Comparison of ENCODE assay signal across 9 mouse cellular contexts in the genomic region with DNA sequence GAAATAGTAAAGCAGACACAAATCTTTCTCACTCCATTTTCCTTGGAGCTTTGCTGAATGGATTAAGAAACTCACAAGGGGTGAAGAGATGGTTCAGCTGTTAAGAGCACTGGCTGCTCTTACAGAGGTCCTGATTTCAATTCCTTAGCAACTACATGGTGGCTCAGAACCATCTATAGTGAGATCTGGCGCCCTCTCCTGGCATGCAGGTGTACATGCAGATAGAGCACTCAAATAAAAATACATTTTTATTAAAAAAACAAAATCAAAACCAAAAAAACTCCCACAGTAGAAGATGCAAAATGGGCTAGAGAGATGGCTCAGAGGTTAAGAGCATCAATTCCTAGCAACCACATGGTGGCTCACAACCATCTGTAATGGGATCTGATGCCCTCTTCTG. TPM values are rescaled to one million over a fixed set of nuclear protein-coding genes. Genes with fewer than 3 reads are reported as not detected.
DNase-seq lines count a peak whose midpoint lies in the region; ATAC-seq and TF ChIP-seq lines count a peak whose summit lies in the region.
"Had no signal": no experiment of that assay in that cellular context is flagged by ENCODE, and none has a peak within 500 bp of the region (broad histone marks: within the 10 kb centered on the region; RNA-seq: fewer than 3 reads in every experiment).

No protein-coding gene starts in this region.

- ATAC-seq in activated CD4-positive, CD25-positive, alpha-beta regulatory T cell, adult 4 months = peak; percentile 36
- ATAC-seq in megakaryocyte, adult 5-6 weeks (ENCODE audit: poor library complexity, severe bottlenecking) = 0 out of 2 replicates have a peak, but pooled peaks have one; percentile 33

- H3K4me3 ChIP-seq in left cerebral cortex, adult 2 months = no peak overlapping the region
- H3K4me3 ChIP-seq: neural tube, embryonic 13.5 days had no signal

- no peak overlapping the region for H3K27ac ChIP-seq in left cerebral cortex, adult 2 months
- H3K27ac ChIP-seq: neural tube, embryonic 13.5 days had no signal

- TF ChIP-seq CTCF in left cerebral cortex, adult 2 months (IDR thresholded peaks at IDR 0.05) = peak; percentile 48

- DNase-seq in cerebellum, adult 18-20 months = peak; percentile 11 to 12
- no peak for DNase-seq in cerebellum, postnatal 4 days (ENCODE audit: low spot score in 2 of 2)
- no peak for DNase-seq in left cerebral cortex, adult 2 months (ENCODE audit: extremely low spot score in 1 of 2, low spot score in 2 of 2)
- no peak for DNase-seq in left cerebral cortex, adult 11 months (ENCODE audit: low spot score)
- no peak for DNase-seq in heart, adult 11 months
- no peak for DNase-seq in ovary, postnatal 14 days (ENCODE audit: low spot score)

- intact Hi-C loops in left cerebral cortex, adult 2 months (cut with DNase I) = no loop called here

RNA-seq across cellular contexts. Expression of gene Rragb, which starts 35.0 kb away (rescaled TPM):
- total RNA-seq in left cerebral cortex, adult 2 months (2021) = 10 to 100 TPM; 69.5 to 76.4 TPM
- polyA plus RNA-seq in activated CD4-positive, CD25-positive, alpha-beta regulatory T cell, adult 4 months (2017; shearing (Covaris generic)) = 1 to 10 TPM; 4.5 to 4.8 TPM
- total RNA-seq in megakaryocyte, adult 5-6 weeks (2015) = 0.83 and 1.5 TPM in 2 replicates
- 1.3 and 2.1 TPM in 2 replicates for total RNA-seq in megakaryocyte, adult 5-6 weeks (2017)

RNA-seq across cellular contexts. Expression of gene Foxr2, which starts 56.2 kb away (rescaled TPM):
- total RNA-seq in left cerebral cortex, adult 2 months (2021) = under 1 TPM; 0.58 to 0.61 TPM
- polyA plus RNA-seq in activated CD4-positive, CD25-positive, alpha-beta regulatory T cell, adult 4 months (2017; shearing (Covaris generic)) = not detected
- total RNA-seq in megakaryocyte, adult 5-6 weeks (2015) = not detected in 2 replicates
- total RNA-seq in megakaryocyte, adult 5-6 weeks (2017) = not detected in 2 replicates

Comparison
In these comparisons a context has a peak if more than half of its experiments do, and no peak if none do; other contexts are left out.
1. DNase-seq: peak in cerebellum, adult 18-20 months (2 of 2); none in cerebellum, postnatal 4 days (0 of 2), left cerebral cortex, adult 2 months (0 of 2), left cerebral cortex, adult 11 months (single experiment), heart, adult 11 months (single experiment) and ovary, postnatal 14 days (single experiment).
2. RNA of gene Rragb, which starts 35.0 kb away (total RNA-seq): 69.5 to 76.4 TPM in left cerebral cortex, adult 2 months; 0.83 to 2.1 TPM in megakaryocyte, adult 5-6 weeks; every median in the first group is over 10 times any median in the second.